Mouse (Mus musculus): ENCODE results near the gene Copz1. TPM values are rescaled to one million over a fixed set of nuclear protein-coding genes. Genes with fewer than 3 reads are reported as not detected.
A peak's percentile ranks its signal among the peaks of the same experiment; 100 is the strongest.

Gene Copz1
- 155 and 161 TPM in 2 replicates for polyA plus RNA-seq (2015; fragmentation: Nextera tagmentation; extraction: Ambion mirVana)

- peak within 1 kb of the TSS; percentile 95 for H3K4me3 ChIP-seq (ENCODE audit: low read length)
- H3K36me3 ChIP-seq (ENCODE audit: control insufficient read depth, insufficient read depth), result no peaks in the 10 kb centered on the region
- no peaks in the 10 kb centered on the region for H3K27me3 ChIP-seq (ENCODE audit: control insufficient read depth, insufficient read depth, low read length)
- peak within 1 kb of the TSS; percentile 86 for H3K4me2 ChIP-seq (ENCODE audit: low read depth, low read length)
- peaks cover 10% of the 10 kb centered on the region for H3K4me1 ChIP-seq (ENCODE audit: control insufficient read depth, insufficient read depth, low read length)
- peak; percentile 97 for ATAC-seq (replicated peaks; ENCODE audit: extremely low read depth, insufficient read depth, low FRiP score)
- peak within 1 kb of the TSS; percentile 57 for H3K27ac ChIP-seq (ENCODE audit: low read length)
- H3K9ac ChIP-seq (ENCODE audit: low read length), result peak within 1 kb of the TSS; percentile 94
- H3K9me3 ChIP-seq (replicated peaks; ENCODE audit: control insufficient read depth, low read length), result no peaks in the 10 kb centered on the region
- under 1% methylated on average over 38 of the region's 38 CpGs for WGBS
Measured at GRCm38 (mm10) chr15:103272419-103273279, at the start of gene Copz1. Gene Copz1 (plus strand): TSS chr15:103272714.

- H3K27ac ChIP-seq (ENCODE audit: low read length), result no peak overlapping the region
- no peak overlapping the region for H3K9ac ChIP-seq (ENCODE audit: low read length)
- no peak for ATAC-seq (replicated peaks; ENCODE audit: extremely low read depth, insufficient read depth, low FRiP score)
- H3K9me3 ChIP-seq (replicated peaks; ENCODE audit: control insufficient read depth, low read length), result no peaks in the 10 kb centered on the region
- 95% methylated on average over 2 of the region's 2 CpGs for WGBS
- no peaks in the 10 kb centered on the region for H3K27me3 ChIP-seq (ENCODE audit: control insufficient read depth, insufficient read depth, low read length)
- H3K4me1 ChIP-seq (ENCODE audit: control insufficient read depth, insufficient read depth, low read length), result peaks cover 23% of the 10 kb centered on the region
- no peaks in the 10 kb centered on the region for H3K36me3 ChIP-seq (ENCODE audit: control insufficient read depth, insufficient read depth)
- no peak overlapping the region for H3K4me2 ChIP-seq (ENCODE audit: low read depth, low read length)
- H3K4me3 ChIP-seq (ENCODE audit: low read length), result no peak overlapping the region
Measured at GRCm38 (mm10) chr15:103224161-103224560, 48.4 kb upstream of the Copz1 start.

DNA sequence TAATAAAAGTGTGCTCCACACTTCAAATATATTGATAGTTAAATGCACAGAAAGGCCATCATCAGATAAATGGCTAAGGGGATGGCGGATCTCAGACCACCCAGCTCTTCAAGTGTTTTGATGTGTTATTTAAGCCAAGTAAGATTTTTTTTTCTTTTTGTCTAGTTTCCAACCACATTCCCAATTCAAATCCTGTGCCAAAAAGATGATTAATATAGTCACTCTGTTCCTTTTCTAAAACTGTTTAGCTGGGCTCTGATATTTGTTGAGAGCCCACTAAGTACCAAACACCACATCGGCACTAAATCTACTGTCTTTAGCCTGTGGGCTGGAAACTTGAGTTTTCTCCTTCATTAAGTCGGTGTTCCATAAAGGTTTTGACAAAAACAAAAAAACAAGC is 45.5 kb upstream of the Copz1 start:
- no peak overlapping the region for H3K4me3 ChIP-seq (ENCODE audit: low read length)
- H3K4me2 ChIP-seq (ENCODE audit: low read depth, low read length), result no peak overlapping the region
- WGBS, result 79% methylated on average over 3 of the region's 3 CpGs
- no peak overlapping the region for H3K9ac ChIP-seq (ENCODE audit: low read length)
- H3K4me1 ChIP-seq (ENCODE audit: control insufficient read depth, insufficient read depth, low read length), result peaks cover 17% of the 10 kb centered on the region
- no peaks in the 10 kb centered on the region for H3K36me3 ChIP-seq (ENCODE audit: control insufficient read depth, insufficient read depth)
- H3K9me3 ChIP-seq (replicated peaks; ENCODE audit: control insufficient read depth, low read length), result no peaks in the 10 kb centered on the region
- no peak for ATAC-seq (replicated peaks; ENCODE audit: extremely low read depth, insufficient read depth, low FRiP score)
- no peak overlapping the region for H3K27ac ChIP-seq (ENCODE audit: low read length)
- no peaks in the 10 kb centered on the region for H3K27me3 ChIP-seq (ENCODE audit: control insufficient read depth, insufficient read depth, low read length)

GRCm38 (mm10) chr15:103227572-103227971 is 44.9 kb upstream of the Copz1 start:
- peaks cover 17% of the 10 kb centered on the region for H3K4me1 ChIP-seq (ENCODE audit: control insufficient read depth, insufficient read depth, low read length)
- no peaks in the 10 kb centered on the region for H3K36me3 ChIP-seq (ENCODE audit: control insufficient read depth, insufficient read depth)
- H3K27ac ChIP-seq (ENCODE audit: low read length), result no peak overlapping the region; the same call in 1 of the 2 replicates
- H3K9ac ChIP-seq (ENCODE audit: low read length), result no peak overlapping the region
- no peak overlapping the region for H3K4me2 ChIP-seq (ENCODE audit: low read depth, low read length)
- ATAC-seq (replicated peaks; ENCODE audit: extremely low read depth, insufficient read depth, low FRiP score), result no peak
- no peak overlapping the region for H3K4me3 ChIP-seq (ENCODE audit: low read length)
- H3K27me3 ChIP-seq (ENCODE audit: control insufficient read depth, insufficient read depth, low read length), result no peaks in the 10 kb centered on the region
- 61% methylated on average over 2 of the region's 2 CpGs for WGBS
- H3K9me3 ChIP-seq (replicated peaks; ENCODE audit: control insufficient read depth, low read length), result no peaks in the 10 kb centered on the region

DNA sequence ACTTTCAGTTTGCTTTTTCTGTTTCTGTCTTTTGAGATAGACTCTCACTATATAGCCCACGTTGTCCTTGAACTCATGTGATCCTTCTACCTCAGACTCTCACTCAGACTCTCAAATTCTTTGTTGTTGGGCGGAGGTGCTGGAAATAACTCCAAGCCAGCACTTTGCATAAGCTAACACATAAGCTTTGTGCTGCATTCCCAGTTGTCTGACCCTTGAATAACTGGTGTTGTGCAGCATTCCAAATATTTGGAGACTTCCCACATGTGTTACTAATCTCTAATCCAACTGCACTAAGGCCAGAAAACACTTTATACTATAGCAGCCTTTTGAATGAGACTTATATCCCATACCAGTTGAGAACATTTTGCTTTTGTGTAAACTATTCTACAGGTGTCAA is 43.6 kb upstream of the Copz1 start:
- no peak overlapping the region for H3K4me3 ChIP-seq (ENCODE audit: low read length)
- H3K9ac ChIP-seq (ENCODE audit: low read length), result no peak overlapping the region
- WGBS, result 28% methylated on average over 2 of the region's 2 CpGs
- H3K4me2 ChIP-seq (ENCODE audit: low read depth, low read length), result no peak overlapping the region
- H3K36me3 ChIP-seq (ENCODE audit: control insufficient read depth, insufficient read depth), result no peaks in the 10 kb centered on the region
- peak; percentile 65 for ATAC-seq (replicated peaks; ENCODE audit: extremely low read depth, insufficient read depth, low FRiP score)
- no peaks in the 10 kb centered on the region for H3K27me3 ChIP-seq (ENCODE audit: control insufficient read depth, insufficient read depth, low read length)
- peak overlapping the region; percentile 77 for H3K27ac ChIP-seq (ENCODE audit: low read length)
- H3K4me1 ChIP-seq (ENCODE audit: control insufficient read depth, insufficient read depth, low read length), result peaks cover 17% of the 10 kb centered on the region
- H3K9me3 ChIP-seq (replicated peaks; ENCODE audit: control insufficient read depth, low read length), result no peaks in the 10 kb centered on the region

GRCm38 (mm10) chr15:103233119-103233518 is 39.4 kb upstream of the Copz1 start:
- Histone ChIP-seq H3K27me3 (ENCODE audit: control insufficient read depth, insufficient read depth, low read length) (no peaks in the 10 kb centered on the region), H3K27ac (ENCODE audit: low read length) (no peak overlapping the region), H3K4me3 (ENCODE audit: low read length) (no peak overlapping the region), H3K4me2 (ENCODE audit: low read depth, low read length) (no peak overlapping the region), H3K9ac (ENCODE audit: low read length) (no peak overlapping the region), H3K4me1 (ENCODE audit: control insufficient read depth, insufficient read depth, low read length) (peaks cover 16% of the 10 kb centered on the region), H3K36me3 (ENCODE audit: control insufficient read depth, insufficient read depth) (peaks cover 4% of the 10 kb centered on the region; the same call in 1 of the 2 replicates), H3K9me3 (replicated peaks; ENCODE audit: control insufficient read depth, low read length) (no peaks in the 10 kb centered on the region)
- ATAC-seq (replicated peaks; ENCODE audit: extremely low read depth, insufficient read depth, low FRiP score), result no peak
- WGBS, result 59% methylated on average over 2 of the region's 2 CpGs

GRCm38 (mm10) chr15:103237295-103237694 is 35.2 kb upstream of the Copz1 start:
- H3K9ac ChIP-seq (ENCODE audit: low read length), result no peak overlapping the region
- H3K27me3 ChIP-seq (ENCODE audit: control insufficient read depth, insufficient read depth, low read length), result no peaks in the 10 kb centered on the region
- H3K4me3 ChIP-seq (ENCODE audit: low read length), result no peak overlapping the region
- H3K4me2 ChIP-seq (ENCODE audit: low read depth, low read length), result no peak overlapping the region
- no peaks in the 10 kb centered on the region for H3K9me3 ChIP-seq (replicated peaks; ENCODE audit: control insufficient read depth, low read length)
- WGBS, result 90% methylated on average over 7 of the region's 7 CpGs
- H3K4me1 ChIP-seq (ENCODE audit: control insufficient read depth, insufficient read depth, low read length), result peaks cover 13% of the 10 kb centered on the region
- no peak overlapping the region for H3K27ac ChIP-seq (ENCODE audit: low read length)
- no peak for ATAC-seq (replicated peaks; ENCODE audit: extremely low read depth, insufficient read depth, low FRiP score)
- H3K36me3 ChIP-seq (ENCODE audit: control insufficient read depth, insufficient read depth), result peaks cover 16% of the 10 kb centered on the region

DNA sequence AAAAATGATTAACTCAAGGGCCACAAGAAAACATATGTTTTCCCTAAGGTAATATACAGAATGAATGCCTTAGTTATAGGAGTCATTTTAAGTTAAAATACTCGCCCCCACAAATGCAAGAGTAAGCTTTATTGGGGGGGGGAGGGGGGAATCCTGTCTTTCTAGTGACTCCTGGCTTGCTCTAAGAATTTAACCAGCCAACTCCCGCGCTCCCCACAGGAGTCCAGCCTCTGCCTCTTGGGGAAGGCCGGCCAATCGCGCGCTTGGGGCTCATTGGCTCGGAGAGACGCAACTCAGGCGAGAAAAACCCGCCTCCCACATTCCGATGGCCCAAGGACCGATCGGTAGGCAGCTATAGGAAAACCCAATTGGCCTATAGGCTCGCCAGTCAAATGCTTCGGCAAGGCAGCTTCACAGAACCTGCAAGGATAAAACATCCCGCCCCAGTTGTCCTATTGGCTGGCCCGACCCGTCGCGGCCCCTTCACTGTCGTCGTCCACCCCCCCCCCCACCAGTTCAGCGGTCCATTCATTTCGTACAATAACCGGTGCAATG is 33.3 kb upstream of the Copz1 start:
- no peaks in the 10 kb centered on the region for H3K9me3 ChIP-seq (replicated peaks; ENCODE audit: control insufficient read depth, low read length)
- peak overlapping the region; percentile 67 for H3K4me2 ChIP-seq (ENCODE audit: low read depth, low read length)
- H3K4me1 ChIP-seq (ENCODE audit: control insufficient read depth, insufficient read depth, low read length), result peaks cover 30% of the 10 kb centered on the region
- peak overlapping the region; percentile 98 for H3K27ac ChIP-seq (ENCODE audit: low read length)
- peak overlapping the region; percentile 75 for H3K4me3 ChIP-seq (ENCODE audit: low read length)
- H3K36me3 ChIP-seq (ENCODE audit: control insufficient read depth, insufficient read depth), result peaks cover 32% of the 10 kb centered on the region
- H3K27me3 ChIP-seq (ENCODE audit: control insufficient read depth, insufficient read depth, low read length), result no peaks in the 10 kb centered on the region
- WGBS, result 0% methylated on average over 26 of the region's 26 CpGs
- H3K9ac ChIP-seq (ENCODE audit: low read length), result peak overlapping the region; percentile 80
- peak; percentile 85 for ATAC-seq (replicated peaks; ENCODE audit: extremely low read depth, insufficient read depth, low FRiP score)

GRCm38 (mm10) chr15:103239685-103240159 is 32.8 kb upstream of the Copz1 start, which contains the start of gene Cbx5:
Gene Cbx5 (minus strand): TSS chr15:103239816.
- peaks cover 30% of the 10 kb centered on the region for H3K4me1 ChIP-seq (ENCODE audit: control insufficient read depth, insufficient read depth, low read length)
- WGBS, result under 1% methylated on average over 39 of the region's 39 CpGs

More at GRCm38 (mm10) chr15:103239685-103240159, 32.8 kb upstream of the Copz1 start, which contains the start of gene Cbx5:
- peak; percentile 92 for ATAC-seq (replicated peaks; ENCODE audit: extremely low read depth, insufficient read depth, low FRiP score)
- Histone ChIP-seq H3K9me3 (replicated peaks; ENCODE audit: control insufficient read depth, low read length) (no peaks in the 10 kb centered on the region), H3K4me3 (ENCODE audit: low read length) (peak within 1 kb of the TSS; percentile 75), H3K4me2 (ENCODE audit: low read depth, low read length) (peak within 1 kb of the TSS; percentile 86), H3K36me3 (ENCODE audit: control insufficient read depth, insufficient read depth) (peaks cover 32% of the 10 kb centered on the region), H3K27ac (ENCODE audit: low read length) (peak within 1 kb of the TSS; percentile 98), H3K9ac (ENCODE audit: low read length) (peak within 1 kb of the TSS; percentile 83), H3K27me3 (ENCODE audit: control insufficient read depth, insufficient read depth, low read length) (no peaks in the 10 kb centered on the region)
